Mouse (Mus musculus): ENCODE measurements around the gene Cmtm7.

Gene Cmtm7

GRCm38 (mm10) chr9:114797329-114798004, 15.8 kb upstream of the Cmtm7 start:
- in situ Hi-C loops (cut with MboI, MseI) = loop anchor here in 1 of 2 experiments (25.0 kb wide), 1 partner anchor 1565 kb away; no protein-coding TSS in a partner anchor

- in situ Hi-C loops (cut with MboI, MseI) = loop anchor here in 1 of 2 experiments (25.0 kb wide), 1 partner anchor 1566 kb away; no protein-coding TSS in a partner anchor
These were observed 14.9 kb upstream of the Cmtm7 start for GRCm38 (mm10) chr9:114796473-114797050.

GRCm38 (mm10) chr9:114794491-114794890, 12.8 kb upstream of the Cmtm7 start:
- in situ Hi-C loops (cut with MboI, MseI) = loop anchor here in 1 of 2 experiments (5.0 to 25.0 kb wide), 4 partner anchors 37 to 1568 kb away; no protein-coding TSS in a partner anchor

- in situ Hi-C loops (cut with MboI, MseI) = loop anchor here in 1 of 2 experiments (5.0 to 25.0 kb wide), 4 partner anchors 37 to 1568 kb away; no protein-coding TSS in a partner anchor
These were observed 12.2 kb upstream of the Cmtm7 start for GRCm38 (mm10) chr9:114793764-114794295.

GRCm38 (mm10) chr9:114789989-114790388, 8.3 kb upstream of the Cmtm7 start:
- in situ Hi-C loops (cut with MboI, MseI) = loop anchor here in 1 of 2 experiments (5.0 to 25.0 kb wide), 4 partner anchors 33 to 1572 kb away; no protein-coding TSS in a partner anchor

GRCm38 (mm10) chr9:114789557-114789956, 7.9 kb upstream of the Cmtm7 start:
- in situ Hi-C loops (cut with MboI, MseI) = loop anchor here in 1 of 2 experiments (25.0 kb wide), 1 partner anchor 1573 kb away; no protein-coding TSS in a partner anchor

GRCm38 (mm10) chr9:114788697-114789096, 7.0 kb upstream of the Cmtm7 start:
- in situ Hi-C loops (cut with MboI, MseI) = loop anchor here in 1 of 2 experiments (25.0 kb wide), 1 partner anchor 1574 kb away; no protein-coding TSS in a partner anchor

- in situ Hi-C loops (cut with MboI, MseI) = loop anchor here in 1 of 2 experiments (25.0 kb wide), 1 partner anchor 1575 kb away; no protein-coding TSS in a partner anchor
These were observed 6.1 kb upstream of the Cmtm7 start for GRCm38 (mm10) chr9:114787716-114788115.

- in situ Hi-C loops (cut with MboI, MseI) = loop anchor here in 1 of 2 experiments (25.0 kb wide), 1 partner anchor 1575 kb away; no protein-coding TSS in a partner anchor
These were observed 5.5 kb upstream of the Cmtm7 start for GRCm38 (mm10) chr9:114787134-114787533.

- in situ Hi-C loops (cut with MboI, MseI) = loop anchor here in 1 of 2 experiments (25.0 kb wide), 1 partner anchor 1577 kb away; no protein-coding TSS in a partner anchor
These were observed 3.9 kb upstream of the Cmtm7 start for GRCm38 (mm10) chr9:114785432-114786125.

- in situ Hi-C loops (cut with MboI, MseI) = loop anchor here in 1 of 2 experiments (25.0 kb wide), 1 partner anchor 1581 kb away; no protein-coding TSS in a partner anchor
These were observed 720 bp downstream of the Cmtm7 start for GRCm38 (mm10) chr9:114780746-114781525.

- in situ Hi-C loops (cut with MboI, MseI) = loop anchor here in 1 of 2 experiments (25.0 kb wide), 1 partner anchor 1582 kb away; no protein-coding TSS in a partner anchor
These were observed 1.5 kb downstream of the Cmtm7 start for GRCm38 (mm10) chr9:114779984-114780745.

- in situ Hi-C loops (cut with MboI, MseI) = loop anchor here in 1 of 2 experiments (25.0 kb wide), 1 partner anchor 1583 kb away; no protein-coding TSS in a partner anchor
These were observed 2.8 kb downstream of the Cmtm7 start for GRCm38 (mm10) chr9:114778877-114779276.

GRCm38 (mm10) chr9:114778047-114778390, 3.6 kb downstream of the Cmtm7 start:
- in situ Hi-C loops (cut with MboI, MseI) = loop anchor here in 1 of 2 experiments (25.0 kb wide), 1 partner anchor 1584 kb away; no protein-coding TSS in a partner anchor

- in situ Hi-C loops (cut with MboI, MseI) = loop anchor here in 1 of 2 experiments (25.0 kb wide), 1 partner anchor 1585 kb away; no protein-coding TSS in a partner anchor
These were observed 4.2 kb downstream of the Cmtm7 start for GRCm38 (mm10) chr9:114777178-114778046.

GRCm38 (mm10) chr9:114776361-114776760, 5.3 kb downstream of the Cmtm7 start:
- in situ Hi-C loops (cut with MboI, MseI) = loop anchor here in 1 of 2 experiments (25.0 kb wide), 1 partner anchor 1586 kb away; no protein-coding TSS in a partner anchor

- in situ Hi-C loops (cut with MboI, MseI) = loop anchor here in 1 of 2 experiments (25.0 kb wide), 1 partner anchor 1587 kb away; no protein-coding TSS in a partner anchor
These were observed 6.4 kb downstream of the Cmtm7 start for GRCm38 (mm10) chr9:114775272-114775671.

GRCm38 (mm10) chr9:114774629-114775028, 7.0 kb downstream of the Cmtm7 start:
- in situ Hi-C loops (cut with MboI, MseI) = loop anchor here in 1 of 2 experiments (25.0 kb wide), 1 partner anchor 1588 kb away; no protein-coding TSS in a partner anchor
